Mouse (Mus musculus): ENCODE measurements at regions not wholly inside any gene's neighbourhood (a gene's known extent, or its start where the extent isn't known, plus 50 kb on each side); places are given as distances from the start of the nearest gene placed in this dataset.
"Not testable (repeated sequence)": the region's sequence is repeated elsewhere in the genome, so short reads cannot be mapped to it uniquely, and the experiment has no call there.

DNA sequence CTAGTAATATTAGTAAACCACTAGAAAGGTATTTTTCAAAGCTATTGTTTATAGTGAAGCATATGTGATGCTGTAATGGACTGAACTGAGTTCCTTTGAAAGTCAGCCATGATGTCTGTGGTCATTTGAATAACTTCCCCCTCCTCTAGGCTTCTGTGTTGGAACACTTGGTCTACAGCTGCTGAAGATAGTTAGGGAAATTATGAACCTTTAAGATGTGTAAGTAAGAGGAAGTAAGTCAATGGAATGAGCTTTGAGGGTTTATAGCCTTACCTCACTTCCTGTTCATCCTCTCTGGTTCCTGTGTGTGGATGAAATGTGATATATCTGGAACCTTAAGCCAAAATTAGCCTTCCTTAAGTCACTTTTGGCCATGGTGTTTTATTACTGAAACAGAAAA, 145.7 kb upstream of the Tmem229a start:
- no peak overlapping the region for H3K4me3 ChIP-seq
- no peaks in the 10 kb centered on the region for H3K27me3 ChIP-seq
- no peak overlapping the region for H3K9ac ChIP-seq
- no peaks in the 10 kb centered on the region for H3K36me3 ChIP-seq
- no peak overlapping the region for H3K4me2 ChIP-seq (replicated peaks)
- no peak for ATAC-seq (ENCODE audit: low FRiP score)
- H3K27ac ChIP-seq, result no peak overlapping the region
- no peaks in the 10 kb centered on the region for H3K4me1 ChIP-seq
- H3K9me3 ChIP-seq (replicated peaks), result no peaks in the 10 kb centered on the region

DNA sequence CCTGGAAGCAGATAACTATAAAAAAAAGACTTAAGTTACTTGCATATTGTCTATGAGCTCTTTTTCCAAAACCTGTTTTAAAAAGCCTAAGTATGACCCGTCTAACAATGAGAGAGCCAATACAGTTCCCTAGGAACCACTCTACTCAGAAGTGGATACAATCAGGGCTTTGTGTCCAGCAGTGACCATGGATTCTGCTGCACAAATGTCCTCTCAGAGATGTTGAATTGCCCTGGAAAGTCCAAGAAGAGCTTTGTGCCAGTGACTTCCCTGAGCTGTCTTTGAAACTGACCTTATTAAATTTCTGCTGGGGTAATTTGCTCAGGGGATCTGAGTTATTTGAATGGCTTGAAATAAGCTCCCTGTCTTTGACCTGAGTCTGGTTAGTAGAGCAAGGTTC, 131.1 kb upstream of the Tmem229a start:
- Histone ChIP-seq H3K4me1 (no peaks in the 10 kb centered on the region), H3K36me3 (no peaks in the 10 kb centered on the region), H3K4me2 (replicated peaks) (no peak overlapping the region), H3K27ac (no peak overlapping the region), H3K4me3 (no peak overlapping the region), H3K9ac (no peak overlapping the region), H3K27me3 (no peaks in the 10 kb centered on the region), H3K9me3 (replicated peaks) (no peaks in the 10 kb centered on the region)
- ATAC-seq (ENCODE audit: low FRiP score), result no peak
- WGBS, result 75% methylated on average over 1 of the region's 1 CpGs

DNA sequence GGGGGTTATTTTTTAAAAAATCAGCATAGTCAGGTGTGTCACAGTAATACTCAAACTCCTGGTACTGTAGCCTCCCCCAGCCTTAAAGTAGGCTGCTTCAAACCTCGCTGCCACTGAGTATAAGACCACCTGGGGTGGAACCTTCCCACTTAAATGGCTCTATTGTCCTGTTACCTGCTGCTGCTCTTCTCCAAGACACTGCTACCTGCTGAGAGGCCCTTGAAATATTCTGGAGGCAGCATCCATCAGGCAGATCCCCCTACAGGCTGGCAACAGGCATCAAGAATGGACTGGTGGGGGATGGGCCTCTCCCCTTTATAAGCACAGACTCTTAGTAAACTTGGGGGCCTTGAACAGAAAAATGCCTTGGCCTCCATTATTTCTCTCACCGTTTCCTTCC, 129.8 kb upstream of the Tmem229a start:
- 66% methylated on average over 2 of the region's 2 CpGs for WGBS
- Histone ChIP-seq H3K27ac (no peak overlapping the region), H3K4me2 (replicated peaks) (no peak overlapping the region)

DNA sequence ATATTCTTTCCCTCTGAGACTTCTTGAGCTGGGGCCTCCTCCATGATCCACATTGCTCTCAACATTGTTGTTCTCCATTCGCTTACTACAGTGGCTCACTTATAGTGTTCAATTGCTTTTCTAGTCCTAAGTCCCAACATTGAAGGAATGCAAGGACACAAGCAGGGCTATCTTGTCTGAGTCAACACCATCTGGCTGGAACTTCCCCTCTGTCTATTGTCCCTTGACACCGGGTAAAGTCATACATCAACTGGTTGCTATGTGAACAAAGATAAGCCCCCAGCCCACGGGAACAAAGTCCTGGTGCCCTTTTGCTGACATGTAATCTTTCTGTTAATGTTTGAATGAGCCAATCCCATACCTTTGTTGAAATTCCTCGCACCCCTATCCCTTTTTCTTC, 129.2 kb upstream of the Tmem229a start:
- not testable (repeated sequence) for H3K36me3 ChIP-seq; H3K27ac ChIP-seq; H3K4me2 ChIP-seq (replicated peaks); H3K4me3 ChIP-seq; H3K9ac ChIP-seq; H3K27me3 ChIP-seq; H3K4me1 ChIP-seq; ATAC-seq (ENCODE audit: low FRiP score); H3K9me3 ChIP-seq (replicated peaks)
- 58% methylated on average over 4 of the region's 4 CpGs for WGBS

More for the DNA sequence above, 129.8 kb upstream of the Tmem229a start:
- Histone ChIP-seq H3K9ac (no peak overlapping the region), H3K4me3 (no peak overlapping the region), H3K9me3 (replicated peaks) (no peaks in the 10 kb centered on the region), H3K36me3 (no peaks in the 10 kb centered on the region), H3K27me3 (no peaks in the 10 kb centered on the region), H3K4me1 (no peaks in the 10 kb centered on the region)
- ATAC-seq (ENCODE audit: low FRiP score), result no peak

DNA sequence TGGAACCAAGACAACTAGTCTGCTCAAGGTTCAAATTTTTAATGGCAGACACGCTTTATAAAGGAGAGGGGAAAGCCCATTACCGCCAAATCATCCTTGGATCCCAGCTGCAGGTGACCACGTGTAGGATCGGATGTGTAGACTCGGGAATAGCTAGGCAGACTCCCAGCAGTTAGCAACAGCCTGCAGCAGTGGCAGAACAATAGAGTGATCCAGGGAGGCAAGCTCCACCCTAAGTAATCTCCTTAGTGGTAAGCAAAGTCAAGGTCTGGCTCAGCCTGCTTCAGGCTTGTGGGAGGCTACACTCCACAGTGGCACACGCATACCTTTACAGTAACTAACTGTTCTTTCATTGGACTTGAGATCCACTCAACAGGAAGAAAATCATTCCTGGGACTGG, 109.8 kb upstream of the Tmem229a start:
- no peaks in the 10 kb centered on the region for H3K36me3 ChIP-seq
- no peaks in the 10 kb centered on the region for H3K27me3 ChIP-seq
- H3K27ac ChIP-seq, result no peak overlapping the region
- no peak for ATAC-seq (ENCODE audit: low FRiP score)
- H3K9ac ChIP-seq, result no peak overlapping the region
- H3K4me1 ChIP-seq, result no peaks in the 10 kb centered on the region
- WGBS, result 40% methylated on average over 6 of the region's 6 CpGs
- H3K4me2 ChIP-seq (replicated peaks), result no peak overlapping the region
- no peak overlapping the region for H3K4me3 ChIP-seq
- no peaks in the 10 kb centered on the region for H3K9me3 ChIP-seq (replicated peaks)

DNA sequence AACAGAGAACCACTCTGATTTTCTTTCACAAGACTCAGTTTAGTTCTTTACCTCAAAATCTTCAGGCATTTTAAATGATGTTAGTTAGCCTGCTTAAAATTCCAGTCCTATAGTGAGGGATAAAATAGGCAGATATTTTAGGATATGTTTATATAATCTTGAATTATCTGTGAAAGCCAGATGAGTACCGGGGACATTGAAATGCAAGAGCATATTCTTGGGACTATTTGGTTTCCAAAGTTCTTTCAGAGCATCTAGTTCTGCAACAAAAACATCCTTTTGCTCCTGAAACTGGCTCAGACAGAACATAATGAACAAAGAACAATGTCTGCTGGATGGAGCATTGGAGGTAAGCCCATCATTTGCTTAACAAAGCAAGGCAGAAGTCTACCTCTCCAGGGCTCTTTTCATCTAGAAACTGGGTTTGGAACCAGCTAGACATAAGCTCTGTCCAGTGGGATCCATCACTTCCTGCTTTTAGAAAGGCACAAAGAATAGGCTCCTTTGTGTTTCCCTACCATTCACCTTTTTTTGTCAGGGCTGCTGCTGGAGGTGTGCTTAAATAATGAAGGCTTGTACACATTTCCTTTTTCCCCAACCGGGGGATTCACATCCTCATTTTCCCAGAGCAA, 76.9 kb upstream of the Tmem229a start:
- no peak for ATAC-seq (ENCODE audit: low FRiP score)
- WGBS, result 50% methylated on average over 2 of the region's 2 CpGs
- H3K4me3 ChIP-seq, result no peak overlapping the region

DNA sequence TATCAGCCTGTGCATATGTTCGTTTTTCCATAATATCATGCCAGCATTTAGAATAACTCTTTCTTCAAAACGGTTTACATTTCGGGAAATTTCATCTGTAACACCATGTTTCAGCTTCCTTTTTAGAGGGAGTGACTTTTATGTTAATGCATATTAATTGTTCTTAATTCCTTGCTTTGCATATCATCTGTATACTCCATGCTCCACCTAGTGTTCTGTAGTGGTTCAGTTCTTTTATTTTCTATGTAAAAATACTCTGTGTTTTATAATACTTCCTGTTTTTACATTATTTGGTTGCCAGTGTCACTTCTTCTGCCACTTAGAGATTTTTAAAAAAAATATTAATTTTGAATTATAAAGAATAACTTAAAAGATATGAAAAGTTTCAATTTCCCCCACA, 70.9 kb upstream of the Tmem229a start:
- Histone ChIP-seq H3K9ac (no peak overlapping the region), H3K4me2 (replicated peaks) (no peak overlapping the region), H3K36me3 (no peaks in the 10 kb centered on the region), H3K27ac (no peak overlapping the region), H3K4me3 (no peak overlapping the region), H3K9me3 (replicated peaks) (no peaks in the 10 kb centered on the region), H3K27me3 (no peaks in the 10 kb centered on the region), H3K4me1 (no peaks in the 10 kb centered on the region)
- WGBS, result 85% methylated on average over 3 of the region's 3 CpGs
- no peak for ATAC-seq (ENCODE audit: low FRiP score)

More for the DNA sequence above, 76.9 kb upstream of the Tmem229a start:
- Histone ChIP-seq H3K4me2 (replicated peaks) (no peak overlapping the region), H3K4me1 (0 out of 2 replicates have a peak, but pooled peaks cover 3% of the 10 kb centered on the region), H3K9ac (no peak overlapping the region), H3K27ac (no peak overlapping the region), H3K27me3 (no peaks in the 10 kb centered on the region), H3K9me3 (replicated peaks) (no peaks in the 10 kb centered on the region), H3K36me3 (no peaks in the 10 kb centered on the region)

DNA sequence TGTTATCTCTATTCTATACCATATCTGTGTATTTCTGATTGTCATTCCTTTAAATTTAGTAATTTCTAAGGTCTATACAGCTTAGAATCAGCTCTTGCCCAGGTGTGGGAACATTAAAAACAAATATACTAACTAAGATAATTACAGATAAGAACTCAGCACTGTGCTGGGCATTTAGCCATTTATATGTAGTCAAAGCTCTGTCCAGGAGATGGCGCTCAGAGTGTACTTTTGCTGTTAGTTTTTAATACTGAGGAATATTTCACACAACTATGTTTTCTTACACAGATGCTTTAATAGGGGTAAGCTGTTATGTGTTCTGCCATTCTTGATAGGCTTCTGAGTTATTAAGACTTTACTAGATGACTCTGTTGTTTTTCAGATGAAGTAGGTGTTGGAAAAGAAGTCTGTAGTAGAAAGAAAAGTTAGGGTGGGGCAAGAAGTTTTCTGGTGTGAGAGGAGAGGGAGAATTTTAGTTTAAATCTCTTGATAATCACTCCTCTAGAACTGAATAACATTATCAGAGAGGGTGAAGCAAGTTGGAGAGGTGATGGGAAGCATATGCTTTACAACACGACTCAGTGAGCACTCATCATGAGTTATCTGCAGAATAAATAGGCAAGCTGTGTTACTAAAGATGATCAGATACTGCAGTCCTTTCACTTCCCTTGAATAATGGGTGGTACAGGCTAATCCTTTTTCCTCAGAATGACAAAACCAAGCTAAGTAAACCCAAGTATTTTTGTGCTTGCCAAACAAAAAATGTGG, 64.1 kb upstream of the Tmem229a start:
- WGBS, result 41% methylated on average over 2 of the region's 2 CpGs
- Histone ChIP-seq H3K9ac (no peak overlapping the region), H3K4me2 (replicated peaks) (no peak overlapping the region), H3K9me3 (replicated peaks) (no peaks in the 10 kb centered on the region), H3K36me3 (no peaks in the 10 kb centered on the region), H3K4me3 (no peak overlapping the region), H3K27me3 (no peaks in the 10 kb centered on the region), H3K27ac (no peak overlapping the region), H3K4me1 (no peaks in the 10 kb centered on the region)
- no peak; the same call in 1 of the 2 replicates for ATAC-seq (ENCODE audit: low FRiP score)

DNA sequence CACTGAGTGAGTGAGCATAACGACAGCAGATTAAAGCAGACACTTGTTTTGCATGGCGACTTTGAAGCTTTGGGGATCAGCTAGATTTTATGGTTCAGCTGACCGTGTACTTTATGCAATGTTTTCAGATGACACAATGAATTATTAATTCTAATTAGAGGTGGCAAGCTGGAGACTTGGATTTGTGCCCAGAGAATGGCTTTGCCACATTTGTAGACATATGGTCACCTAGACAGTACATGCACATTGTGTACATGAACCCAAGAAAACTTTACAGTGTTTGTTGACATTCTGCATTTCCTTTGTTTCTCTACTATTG, 57.1 kb upstream of the Tmem229a start:
- peak; percentile 79 for ATAC-seq (ENCODE audit: low FRiP score)
- no peak overlapping the region for H3K4me3 ChIP-seq
- WGBS, result 41% methylated on average over 3 of the region's 3 CpGs
- no peak overlapping the region for H3K4me2 ChIP-seq (replicated peaks)
- H3K36me3 ChIP-seq, result no peaks in the 10 kb centered on the region
- no peaks in the 10 kb centered on the region for H3K4me1 ChIP-seq
- no peaks in the 10 kb centered on the region for H3K27me3 ChIP-seq
- no peaks in the 10 kb centered on the region for H3K9me3 ChIP-seq (replicated peaks)
- H3K9ac ChIP-seq, result no peak overlapping the region
- H3K27ac ChIP-seq, result no peak overlapping the region

DNA sequence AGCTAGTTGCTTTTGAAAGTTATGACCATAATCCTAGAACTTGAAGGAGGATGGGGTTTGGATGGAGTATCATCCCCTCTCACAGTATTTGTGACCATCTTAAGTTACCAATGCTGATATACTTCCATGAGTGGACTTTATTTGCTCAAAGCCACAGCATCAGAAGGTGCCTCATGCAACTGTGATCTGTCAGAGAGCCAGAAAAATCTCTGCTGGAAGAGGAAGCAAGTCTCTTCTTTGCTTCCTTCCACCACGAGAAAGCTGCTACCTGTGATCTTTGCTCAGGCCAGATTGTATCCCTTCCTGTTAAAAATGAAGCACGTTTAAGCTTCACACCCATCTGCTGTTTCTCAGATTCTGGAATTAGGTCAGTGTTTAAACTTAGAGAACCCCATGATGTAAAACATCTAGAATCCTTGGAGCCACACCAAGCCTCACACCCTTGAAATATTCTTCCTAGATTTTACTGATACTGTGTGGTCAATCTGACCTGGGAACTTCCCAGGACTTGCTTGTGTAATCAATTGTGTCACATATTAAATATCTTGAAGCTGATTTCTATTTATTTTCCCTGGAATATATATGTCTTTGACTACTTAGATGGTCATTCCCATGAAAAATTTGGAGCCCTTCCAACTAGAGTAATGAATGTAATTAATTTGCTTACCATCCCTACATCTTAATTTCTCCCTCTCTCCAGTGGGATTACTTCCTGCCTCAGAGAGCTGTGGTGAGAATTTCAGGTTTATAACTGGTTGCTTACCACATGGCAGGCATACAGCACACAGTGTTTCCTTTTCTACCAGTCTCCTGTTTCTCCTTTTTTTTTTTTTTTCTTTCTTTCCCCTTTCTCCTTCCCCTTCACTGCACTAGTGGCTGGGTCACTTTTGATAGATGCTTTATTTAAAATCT, 56.5 kb upstream of the Tmem229a start:
- H3K4me1 ChIP-seq, result no peaks in the 10 kb centered on the region
- no peak overlapping the region for H3K4me3 ChIP-seq
- WGBS, result 64% methylated on average over 2 of the region's 2 CpGs
- no peak overlapping the region for H3K27ac ChIP-seq
- H3K9ac ChIP-seq, result no peak overlapping the region
- ATAC-seq (ENCODE audit: low FRiP score), result no peak; the same call in none of the 2 replicates
- no peaks in the 10 kb centered on the region for H3K9me3 ChIP-seq (replicated peaks)
- no peaks in the 10 kb centered on the region for H3K27me3 ChIP-seq
- no peaks in the 10 kb centered on the region for H3K36me3 ChIP-seq
- H3K4me2 ChIP-seq (replicated peaks), result no peak overlapping the region

DNA sequence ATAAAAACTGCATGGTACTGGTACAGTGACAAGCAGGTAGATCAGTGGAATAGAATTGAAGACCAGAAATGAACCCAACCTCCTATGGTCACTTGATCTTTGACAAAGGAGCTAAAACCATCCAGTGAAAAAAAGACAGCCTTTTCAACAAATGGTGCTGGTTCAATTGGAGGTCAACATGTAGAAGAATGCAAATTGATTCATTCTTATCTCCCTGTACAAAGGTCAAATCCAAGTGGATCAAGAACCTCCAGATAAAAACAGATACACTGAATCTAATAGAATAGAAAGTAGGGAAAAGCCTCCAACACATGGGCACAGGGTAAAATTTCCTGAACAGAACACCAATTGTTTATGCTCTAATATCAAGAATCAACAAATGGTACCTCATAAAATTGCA, 52.8 kb upstream of the Tmem229a start:
- ATAC-seq (ENCODE audit: low FRiP score), result not testable (repeated sequence)

More for the DNA sequence above, 52.8 kb upstream of the Tmem229a start:
- not testable (repeated sequence) for H3K9me3 ChIP-seq (replicated peaks); H3K4me1 ChIP-seq; H3K4me3 ChIP-seq; H3K27ac ChIP-seq; H3K27me3 ChIP-seq; H3K36me3 ChIP-seq; H3K9ac ChIP-seq; H3K4me2 ChIP-seq (replicated peaks)
